Mouse (Mus musculus): ENCODE data around the gene Cdc42ep1.
"Not testable (repeated sequence)": the region's sequence is repeated elsewhere in the genome, so short reads cannot be mapped to it uniquely, and the experiment has no call there.

The Cdc42ep1 gene

DNA sequence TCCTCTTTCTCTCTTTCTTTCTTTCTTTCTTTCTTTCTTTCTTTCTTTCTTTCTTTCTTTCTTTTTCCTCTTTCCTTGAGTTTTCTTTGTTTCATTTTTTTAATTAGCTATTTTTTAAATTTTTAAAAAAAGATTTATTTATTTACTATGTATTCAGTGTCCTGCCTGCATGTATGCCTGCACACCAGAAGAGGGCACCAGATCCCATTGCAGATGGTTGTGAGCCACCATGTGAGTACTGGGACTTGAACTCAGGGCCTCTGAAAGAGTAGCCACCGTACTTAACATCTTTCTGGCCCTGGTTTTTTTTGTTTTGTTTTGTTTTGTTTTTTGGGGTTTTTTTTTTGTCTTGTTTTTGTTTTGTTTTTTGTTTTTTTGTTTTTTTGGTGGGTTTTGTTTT lies 12.8 kb upstream of the Cdc42ep1 start:
- DNase-seq (ENCODE audit: low spot score in 2 of 2), result no peak

DNA sequence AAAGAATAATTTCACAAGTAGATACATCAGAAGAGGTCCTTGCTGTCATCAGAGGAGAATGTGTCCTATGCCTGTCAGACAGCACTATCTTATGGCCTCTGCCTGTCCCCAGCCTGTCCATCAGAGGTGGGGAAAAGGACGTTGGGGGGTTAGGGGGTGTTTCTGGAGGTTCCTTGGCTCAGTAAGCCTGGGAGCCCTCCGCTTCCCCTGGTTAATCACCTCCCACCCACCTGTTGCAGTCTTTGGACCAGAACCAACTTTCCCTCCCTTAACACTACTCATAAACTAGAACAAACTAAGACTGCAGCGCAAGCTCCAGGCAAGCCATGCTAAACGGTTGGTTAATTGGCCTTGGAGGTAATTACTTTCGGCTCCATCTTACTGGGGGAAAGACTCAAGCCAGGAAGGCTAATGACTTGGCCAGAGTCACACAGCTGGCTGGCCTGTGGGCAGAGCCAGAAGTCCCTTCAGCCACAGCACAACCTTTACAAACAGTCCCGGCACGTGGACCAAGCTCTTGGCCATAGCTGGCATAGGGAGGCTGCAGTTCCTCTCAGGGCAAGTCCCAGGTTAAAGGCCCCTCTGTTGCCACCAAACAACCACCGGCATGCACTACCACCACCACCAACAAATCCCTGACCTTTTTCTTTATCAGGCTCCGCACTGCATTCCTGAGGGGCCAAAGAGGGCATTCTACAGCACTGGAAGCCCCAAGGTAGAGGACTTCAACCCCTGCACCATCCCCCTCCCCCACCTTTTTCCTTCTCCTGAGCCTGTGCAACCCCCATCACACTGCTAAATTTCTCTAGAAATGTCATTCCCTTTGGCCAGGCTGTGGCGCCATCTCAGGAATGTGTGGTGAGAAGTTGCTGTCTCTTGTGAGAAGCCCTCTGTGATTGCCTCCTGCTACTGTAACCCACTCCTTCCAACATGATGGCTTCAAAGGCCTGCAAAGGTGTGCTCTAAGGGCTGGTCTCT lies 11.4 kb upstream of the Cdc42ep1 start:
- no peak for DNase-seq (ENCODE audit: low spot score in 2 of 2)

DNA sequence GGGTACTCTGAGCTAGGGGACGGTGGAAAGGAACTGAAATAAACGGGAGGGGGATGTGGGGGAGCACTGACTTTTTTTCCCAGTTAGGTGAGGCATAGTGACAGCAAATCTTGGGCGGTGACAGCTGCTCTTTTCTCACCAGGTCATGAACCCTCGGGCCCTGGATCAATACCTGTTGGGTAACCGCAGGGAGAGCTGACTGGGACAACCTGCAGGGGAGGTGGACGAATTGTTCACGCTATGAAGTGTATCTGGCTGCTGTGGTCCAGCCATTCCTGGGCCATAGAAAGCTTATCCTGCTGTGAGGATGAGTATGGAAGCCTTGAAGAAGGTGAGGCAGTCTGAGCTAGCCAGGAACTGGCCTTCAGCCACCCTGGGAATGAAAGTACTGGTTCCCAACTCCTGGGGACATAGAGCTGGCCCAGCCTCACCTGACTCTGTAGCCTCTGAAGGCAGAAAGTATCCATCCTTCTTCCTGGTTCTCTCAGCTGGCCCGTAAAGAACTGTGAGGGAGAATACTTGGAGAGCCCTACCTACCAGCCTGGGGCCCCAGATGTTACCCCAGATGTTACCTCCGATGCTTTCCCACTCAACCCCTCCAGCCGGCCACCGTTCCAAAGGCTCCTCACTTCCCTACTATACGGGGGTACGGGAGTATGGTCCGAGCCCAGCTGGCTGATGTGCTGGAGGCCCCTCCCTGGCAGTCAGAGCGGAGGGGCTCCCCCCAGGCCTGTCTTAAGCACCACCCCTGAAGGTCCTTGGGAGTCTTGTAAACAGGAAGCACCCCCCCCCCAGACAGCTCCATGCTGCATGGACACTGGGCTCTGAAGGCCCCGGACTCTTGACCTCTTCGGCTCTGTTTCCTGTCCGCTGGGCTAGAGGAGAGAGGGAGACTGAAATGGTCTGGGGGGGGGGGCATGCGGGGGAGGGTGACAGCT lies 10.4 kb upstream of the Cdc42ep1 start:
- no peak for DNase-seq (ENCODE audit: low spot score in 2 of 2)

DNA sequence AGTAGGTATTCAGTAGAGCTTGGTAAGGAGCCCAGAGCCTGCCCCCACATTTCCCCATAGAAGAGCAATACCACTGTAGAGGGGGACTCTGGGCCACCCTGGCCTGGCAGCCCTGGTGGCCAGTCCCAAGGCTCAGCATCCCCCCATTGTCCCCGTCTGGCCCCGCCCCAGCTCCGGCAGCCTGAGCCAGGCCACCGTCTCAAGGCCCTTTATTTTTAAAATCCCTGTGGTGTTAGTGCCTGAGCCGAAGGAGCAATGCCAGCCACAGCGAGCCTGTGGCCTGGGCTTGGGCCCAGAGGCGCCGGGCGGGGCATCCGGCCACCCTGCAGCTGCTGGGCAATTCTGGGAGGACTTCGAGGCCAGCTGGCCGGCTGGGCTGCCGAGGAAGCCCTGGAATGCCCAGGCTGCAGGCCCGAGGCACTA lies 9.7 kb upstream of the Cdc42ep1 start:
- DNase-seq (ENCODE audit: low spot score in 2 of 2), result peak; percentile 72 to 78

DNA sequence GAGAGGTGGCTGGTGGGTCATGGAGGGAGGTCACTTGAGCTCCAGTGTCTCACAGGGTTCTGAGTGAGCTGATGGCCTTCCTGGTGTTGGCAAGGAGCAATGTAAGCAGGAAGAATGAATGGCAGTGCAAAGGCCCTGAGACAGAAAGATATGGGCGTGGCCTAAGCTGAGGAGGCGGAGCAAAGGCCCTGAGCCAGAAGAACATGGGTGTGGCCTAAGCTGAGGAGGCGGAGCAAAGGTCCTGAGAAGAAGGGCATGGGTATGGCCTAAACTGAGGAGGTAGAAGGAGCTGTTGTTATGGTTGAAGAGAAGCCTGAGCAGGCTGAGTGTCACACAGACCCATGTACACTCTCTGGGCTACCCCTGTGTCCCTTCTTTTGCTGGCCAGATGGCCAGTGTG lies 8.8 kb upstream of the Cdc42ep1 start:
- DNase-seq (ENCODE audit: low spot score in 2 of 2), result no peak

DNA sequence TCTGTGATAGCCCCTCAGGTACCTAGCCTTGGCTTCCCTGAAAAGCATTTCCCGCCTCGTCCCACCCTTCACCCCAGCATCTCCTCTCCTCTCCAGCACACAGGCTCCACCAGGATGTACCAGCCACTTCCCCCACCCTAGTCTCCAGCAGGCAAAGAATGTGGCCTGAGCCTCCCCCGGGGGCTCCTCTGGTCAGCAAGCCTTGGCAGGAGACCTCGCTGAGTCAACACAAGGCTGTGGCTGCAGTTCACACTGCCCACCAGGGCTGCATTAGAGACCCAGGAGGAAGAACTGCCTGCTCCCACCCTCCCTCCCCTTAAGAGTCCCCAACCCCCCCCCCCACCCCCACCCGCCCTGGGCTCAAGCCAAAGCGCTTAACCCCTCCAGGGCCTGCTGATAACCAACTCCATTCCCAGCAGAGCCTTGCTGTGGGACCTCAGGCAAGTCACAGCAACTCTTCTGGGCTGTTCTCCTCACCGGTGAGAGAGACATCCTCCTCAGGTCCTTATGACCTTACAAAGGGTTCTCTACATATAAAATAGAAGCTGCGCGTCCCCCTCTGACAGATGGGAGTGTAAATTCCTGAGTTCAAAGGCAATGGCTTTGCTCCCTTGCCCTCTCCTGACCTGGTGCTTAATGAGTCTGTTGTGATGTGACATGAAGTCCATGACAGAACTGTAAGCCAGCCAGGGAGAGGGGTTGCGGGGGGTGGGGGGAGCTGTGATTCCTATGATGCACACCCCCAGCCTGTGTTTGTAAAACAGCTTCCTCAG lies 8.0 kb upstream of the Cdc42ep1 start:
- DNase-seq (ENCODE audit: low spot score in 2 of 2), result no peak

DNA sequence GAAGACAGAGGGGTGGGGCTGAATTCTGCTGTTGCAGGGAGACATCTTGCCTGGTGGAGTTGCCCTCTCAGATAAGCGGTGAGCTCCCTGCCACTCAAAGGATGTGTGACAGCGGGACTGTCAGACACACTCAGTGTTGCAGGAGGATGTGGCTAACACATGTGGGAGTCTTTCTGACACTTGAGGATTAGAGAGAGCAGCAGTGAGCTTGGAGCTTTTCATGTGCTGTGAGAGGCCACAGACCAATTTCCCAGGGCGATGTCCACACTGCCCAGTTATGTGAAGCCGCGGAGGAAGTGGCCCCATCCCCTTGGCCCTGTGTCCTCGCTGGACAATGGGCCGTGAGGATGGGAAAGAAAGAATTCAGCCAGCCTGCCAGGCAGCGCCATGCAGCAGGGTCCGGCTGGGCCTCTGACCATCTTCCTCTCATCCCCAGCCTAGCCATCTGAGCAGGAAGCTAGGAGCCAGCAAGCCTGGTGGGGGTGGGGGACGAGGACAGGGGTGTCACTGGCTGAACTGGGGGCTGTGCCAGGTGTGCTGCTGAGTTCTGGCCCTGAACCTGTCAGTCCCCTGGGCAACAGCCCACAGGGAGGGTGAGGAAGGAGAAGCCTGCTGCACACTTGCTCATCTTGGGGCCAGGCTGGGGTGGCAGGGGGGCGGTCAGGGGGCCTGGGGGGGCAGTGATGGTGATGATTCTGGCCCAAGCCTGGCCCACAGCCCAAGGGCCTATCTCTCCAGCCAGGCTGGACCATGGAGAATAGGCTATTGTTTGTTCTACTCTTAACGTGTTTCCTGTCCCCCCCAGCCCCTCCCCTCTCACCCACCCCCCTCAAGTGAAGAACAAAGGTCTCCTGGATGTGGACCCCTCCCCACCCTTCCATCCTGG lies 7.0 kb upstream of the Cdc42ep1 start:
- no peak for DNase-seq (ENCODE audit: low spot score in 2 of 2)

DNA sequence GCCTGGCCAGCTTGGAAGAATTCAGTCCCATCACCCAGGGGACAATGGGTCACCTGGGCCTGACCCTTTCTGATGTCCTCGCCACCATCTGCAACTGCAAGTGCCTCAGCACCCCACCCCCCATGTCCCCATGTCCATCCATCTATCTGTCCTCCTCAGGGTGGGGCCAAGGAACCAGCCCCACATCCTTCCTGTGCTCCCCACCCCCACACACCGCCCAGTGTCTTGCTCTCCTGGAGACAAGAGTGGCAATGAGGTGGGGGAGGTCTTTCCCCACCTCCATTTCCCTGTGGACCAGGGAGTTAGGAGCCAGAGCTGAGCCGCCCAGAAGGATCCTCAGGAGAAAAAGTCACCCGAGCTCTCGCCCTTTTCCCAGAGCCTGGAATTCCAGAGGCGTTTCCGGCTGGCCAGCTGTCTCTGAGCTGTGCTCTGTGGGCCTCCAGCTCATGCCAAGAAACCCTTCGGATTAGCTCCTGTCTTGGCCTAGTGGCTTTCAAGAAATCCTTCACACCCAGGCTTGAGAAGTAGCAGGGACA lies 6.3 kb upstream of the Cdc42ep1 start:
- DNase-seq (ENCODE audit: low spot score in 2 of 2), result no peak

DNA sequence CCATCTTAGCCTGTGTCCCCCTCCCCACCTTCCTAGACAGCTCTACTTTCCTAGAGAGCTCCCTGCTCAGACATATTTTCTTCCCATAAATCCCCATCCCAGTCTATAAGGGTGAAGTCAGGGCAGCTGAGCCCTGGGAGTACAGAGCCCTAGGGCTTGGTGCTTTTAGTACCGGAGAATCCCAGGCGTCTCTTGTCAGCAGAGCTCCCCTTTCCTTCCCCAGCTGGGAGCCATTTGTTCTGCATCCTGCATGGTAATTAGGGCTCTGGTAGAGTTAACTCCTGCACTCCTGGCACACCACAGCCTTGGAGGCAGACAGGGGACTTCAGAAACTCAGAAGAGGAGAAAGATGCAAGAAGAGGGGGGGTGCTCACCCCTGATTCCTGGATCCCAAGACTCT lies 2.7 kb upstream of the Cdc42ep1 start:
- DNase-seq (ENCODE audit: low spot score in 2 of 2), result no peak

DNA sequence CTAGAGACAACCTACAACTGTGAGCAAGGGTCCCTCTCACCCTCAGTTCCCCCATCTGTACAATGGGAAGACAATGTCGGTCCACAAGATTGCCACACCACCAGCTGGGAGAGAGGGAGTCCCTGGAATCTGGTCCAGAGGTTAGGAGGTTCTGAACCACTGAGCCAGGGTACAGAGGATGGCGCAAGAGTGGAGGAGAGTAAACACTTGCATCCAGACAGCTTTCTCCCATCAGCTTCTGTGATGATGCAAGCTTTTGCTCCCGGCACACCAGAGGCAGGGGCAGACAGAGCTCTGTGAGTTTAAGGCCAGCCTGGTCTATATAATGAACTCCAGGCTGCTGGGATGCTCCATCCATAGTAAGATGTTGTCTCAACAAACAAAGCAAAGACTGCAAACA lies 2.2 kb upstream of the Cdc42ep1 start:
- DNase-seq (ENCODE audit: low spot score in 2 of 2), result no peak

DNA sequence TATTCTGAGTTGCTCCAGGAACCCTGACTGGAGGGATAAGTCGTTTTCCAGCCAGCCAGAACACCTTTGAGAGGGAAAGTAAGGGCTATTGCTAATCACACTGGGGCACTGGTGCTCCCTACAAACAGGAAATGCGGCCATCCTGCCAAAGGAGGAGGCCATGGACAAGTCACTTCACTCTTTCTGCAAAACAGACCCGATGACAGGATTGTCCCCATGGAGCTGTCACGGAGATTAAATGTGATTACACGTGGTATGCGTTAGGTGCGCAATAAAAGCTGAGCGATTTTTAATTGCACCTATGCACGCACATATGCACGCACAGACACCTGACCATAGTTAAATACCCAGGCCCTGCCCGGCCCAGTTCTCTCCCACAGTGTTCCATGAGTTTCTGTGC lies 1.7 kb upstream of the Cdc42ep1 start:
- DNase-seq (ENCODE audit: low spot score in 2 of 2), result no peak

DNA sequence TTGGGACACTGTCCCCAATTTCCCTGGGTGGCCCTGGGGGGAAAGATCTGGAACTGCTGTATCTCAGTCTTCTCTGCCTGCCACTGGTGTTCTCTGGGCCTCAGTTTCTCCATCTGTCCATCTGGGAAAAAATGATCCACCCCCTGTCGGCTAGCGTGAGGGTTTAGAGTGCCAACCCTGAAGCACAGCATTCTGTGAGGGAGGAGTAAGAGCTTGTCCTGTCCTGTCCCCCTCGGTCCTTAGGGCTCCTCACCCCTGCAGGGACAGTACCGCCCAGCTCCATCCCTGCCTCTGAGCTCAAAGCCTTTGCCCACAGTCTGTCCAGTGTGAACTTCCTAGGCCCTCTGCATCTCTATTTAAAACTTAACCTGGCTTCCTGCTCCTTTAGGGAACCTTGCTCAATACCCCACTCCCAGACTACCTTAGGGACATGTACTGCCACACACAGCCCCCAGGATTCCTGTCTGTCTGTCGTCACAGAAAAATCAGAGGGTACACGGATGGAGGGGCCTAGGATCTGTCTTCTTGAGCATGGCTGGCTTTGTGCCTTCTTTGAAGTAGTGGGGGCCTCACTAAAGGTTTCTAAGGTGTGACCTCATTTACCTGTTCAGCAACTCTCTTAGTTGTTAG lies 1.1 kb upstream of the Cdc42ep1 start:
- no peak for DNase-seq (ENCODE audit: low spot score in 2 of 2)

DNA sequence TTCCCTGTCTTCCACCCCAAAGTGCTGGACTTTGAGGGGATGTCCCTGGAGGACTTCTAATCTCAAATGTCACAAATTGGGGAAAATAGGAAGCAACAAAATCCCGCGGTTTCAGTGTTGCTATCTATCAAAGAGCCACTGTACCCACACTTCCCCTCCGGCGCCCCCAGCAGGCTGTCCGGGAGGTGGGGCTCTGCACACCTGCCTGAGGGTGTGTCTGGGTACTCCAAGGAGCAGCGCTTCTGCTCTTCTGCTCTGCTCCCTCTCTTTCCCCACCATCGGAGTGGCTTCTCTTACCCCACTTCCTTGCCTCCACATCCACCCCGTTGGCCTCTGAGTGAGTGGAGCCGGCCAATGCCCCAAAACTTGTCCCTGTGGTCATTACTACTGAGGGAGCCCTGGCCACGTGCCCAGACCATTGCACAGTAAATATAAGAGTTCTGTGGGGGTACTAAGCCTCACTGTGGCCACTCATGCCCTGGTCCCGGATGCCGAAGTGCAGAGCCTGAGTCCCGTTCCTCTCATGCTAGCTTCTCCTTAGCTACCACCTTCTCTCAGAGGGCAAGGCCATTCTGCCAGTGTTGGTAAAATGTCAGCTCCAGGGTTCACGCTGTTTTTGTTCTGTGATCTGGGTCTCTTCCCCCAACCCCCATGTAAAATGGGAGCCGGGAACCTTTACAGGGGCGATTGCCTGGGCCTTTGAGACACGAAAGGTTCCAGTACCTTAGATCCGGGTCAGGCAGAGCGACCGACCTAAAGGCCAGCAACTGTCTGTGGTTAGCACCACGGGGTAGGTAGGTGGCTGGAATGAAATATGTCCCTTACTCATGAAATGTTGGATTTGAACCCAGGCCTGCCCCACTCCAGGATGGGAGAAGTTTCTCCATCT lies 1.4 kb downstream of the Cdc42ep1 start:
- no peak for DNase-seq (ENCODE audit: low spot score in 2 of 2)

DNA sequence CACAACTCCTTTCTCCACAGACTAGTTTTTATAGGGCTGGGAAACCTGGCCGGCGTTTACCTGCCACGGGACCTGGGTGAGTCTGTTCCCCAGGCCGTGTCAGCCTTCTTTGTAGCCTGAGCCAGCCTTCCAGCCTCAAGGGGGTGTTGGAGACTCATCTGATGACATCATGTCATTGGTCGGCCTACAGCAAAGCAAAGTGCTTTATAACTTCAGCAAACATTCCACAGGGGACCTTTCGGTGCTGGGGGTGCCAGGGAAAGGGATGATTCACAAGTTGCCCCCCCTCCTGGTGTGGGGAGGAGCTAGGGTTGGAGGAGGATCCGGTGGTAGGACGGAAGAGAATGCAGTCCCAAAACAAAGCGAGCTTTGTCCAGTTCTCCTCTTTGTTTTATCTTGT lies 2.4 kb downstream of the Cdc42ep1 start:
- DNase-seq (ENCODE audit: low spot score in 2 of 2), result no peak

DNA sequence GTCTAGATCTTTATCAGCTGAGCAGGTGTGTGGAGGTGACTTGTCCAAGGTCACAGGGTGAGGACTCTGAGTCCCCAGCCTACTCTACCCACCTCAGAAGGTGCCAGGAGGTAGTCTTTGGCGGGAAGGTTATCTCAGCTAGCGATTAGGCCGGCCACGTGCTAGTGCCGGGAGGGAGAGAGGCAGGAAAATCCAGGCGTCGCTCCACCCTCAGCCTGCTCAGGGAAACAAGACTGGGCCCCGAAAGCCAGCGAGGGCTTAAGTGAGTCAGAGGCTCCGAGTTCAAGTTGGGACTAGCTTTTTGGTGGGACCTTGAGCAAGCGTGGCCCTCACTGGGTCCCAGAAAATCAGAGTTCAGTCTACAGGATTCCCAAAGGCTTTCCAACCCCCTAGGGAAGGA lies 2.9 kb downstream of the Cdc42ep1 start:
- DNase-seq (ENCODE audit: low spot score in 2 of 2), result no peak

DNA sequence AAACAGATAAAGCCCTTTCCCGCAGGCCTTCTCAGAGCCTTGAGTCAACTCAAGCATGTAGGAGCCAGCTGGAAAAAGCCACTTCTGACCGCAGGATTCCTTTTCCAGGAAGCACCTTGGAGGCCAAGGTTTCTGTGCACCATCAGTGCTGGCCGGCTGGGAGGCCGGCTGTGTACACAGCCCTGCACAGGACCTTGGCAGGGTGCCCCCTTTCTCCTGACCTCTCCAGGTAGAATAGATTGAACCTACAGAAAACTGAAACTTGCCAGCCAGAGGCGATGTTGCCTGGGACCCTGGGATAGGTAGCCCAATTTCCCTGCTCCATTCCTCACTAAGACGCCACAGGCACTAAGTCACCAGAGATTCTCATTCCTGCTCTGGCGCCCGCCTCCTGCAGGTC lies 3.4 kb downstream of the Cdc42ep1 start:
- DNase-seq (ENCODE audit: low spot score in 2 of 2), result no peak

DNA sequence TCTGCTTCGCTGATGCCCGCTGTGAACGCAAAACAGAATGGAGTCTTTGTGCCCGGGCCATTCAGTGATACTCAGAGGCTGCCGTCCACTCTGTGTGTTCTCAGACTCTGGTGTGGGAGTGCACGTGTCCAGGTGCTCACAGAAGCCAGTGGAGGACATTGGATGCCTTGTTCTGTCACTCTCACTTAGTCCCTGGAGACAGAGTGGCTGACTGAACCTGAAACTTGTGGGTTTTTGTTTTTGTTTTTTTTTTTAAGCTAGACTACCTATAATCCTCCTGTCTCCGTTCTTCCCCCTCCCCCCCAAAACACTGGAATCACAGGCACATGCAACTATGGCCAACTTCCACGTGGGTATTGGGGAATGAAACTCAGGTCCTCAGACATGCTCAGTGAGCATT lies 3.9 kb downstream of the Cdc42ep1 start:
- DNase-seq (ENCODE audit: low spot score in 2 of 2), result no peak

DNA sequence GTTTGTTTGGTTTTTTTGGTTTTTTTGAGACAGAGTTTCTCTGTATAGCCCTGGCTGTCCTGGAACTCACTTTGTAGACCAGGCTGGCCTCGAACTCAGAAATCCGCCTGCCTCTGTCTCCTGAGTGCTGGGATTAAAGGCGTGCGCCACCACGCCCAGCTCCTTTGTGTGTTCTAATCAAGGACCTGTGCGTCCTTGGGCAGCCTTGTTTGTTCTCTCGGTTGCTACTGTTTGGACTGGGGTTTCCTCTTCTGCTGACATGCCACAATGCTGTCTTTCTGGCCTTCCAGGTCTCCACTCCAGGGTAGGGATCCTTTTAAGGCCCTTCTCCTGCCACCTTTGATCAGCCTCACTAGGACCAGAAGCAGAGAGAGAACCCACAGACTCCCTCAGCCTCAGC lies 4.4 kb downstream of the Cdc42ep1 start:
- DNase-seq (ENCODE audit: low spot score in 2 of 2), result not testable (repeated sequence)

DNA sequence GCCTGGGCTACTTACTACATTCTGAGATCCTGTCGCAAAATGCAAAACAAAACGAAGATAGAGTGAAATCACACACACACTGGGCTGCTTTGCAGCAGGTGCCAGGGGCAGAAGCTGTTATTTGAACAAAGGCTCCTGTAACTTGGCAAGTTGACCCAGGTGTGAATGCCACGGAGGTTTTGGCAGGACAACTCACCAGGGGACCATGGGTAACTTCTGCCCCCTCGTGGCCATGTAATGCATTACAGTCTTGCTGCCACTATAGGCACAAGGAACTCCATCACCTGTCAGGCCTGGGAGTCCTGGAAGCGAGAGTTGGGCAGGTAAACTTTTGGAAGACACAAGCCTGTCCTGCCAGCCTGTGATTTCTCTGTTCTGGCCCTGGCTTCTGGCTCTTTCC lies 6.0 kb downstream of the Cdc42ep1 start:
- peak in 1 of 2 experiments; percentile 68 for DNase-seq (ENCODE audit: low spot score in 2 of 2)
